Mouse (Mus musculus): ENCODE measurements around the gene Sema4b.

The Sema4b gene

GRCm38 (mm10) chr7:80260625-80261371, 74.2 kb downstream of the Sema4b start, which contains the start of gene Ngrn:
Gene Ngrn (plus strand): TSS chr7:80261215.
- in situ Hi-C loops (cut with MboI; ENCODE audit: low sequenced_read_pairs), result no loop called here

GRCm38 (mm10) chr7:80261372-80261990, 74.8 kb downstream of the Sema4b start:
- in situ Hi-C loops (cut with MboI; ENCODE audit: low sequenced_read_pairs), result no loop called here

GRCm38 (mm10) chr7:80264606-80265005, 78.0 kb downstream of the Sema4b start:
- in situ Hi-C loops (cut with MboI; ENCODE audit: low sequenced_read_pairs), result no loop called here

GRCm38 (mm10) chr7:80267764-80268163, 81.1 kb downstream of the Sema4b start:
- in situ Hi-C loops (cut with MboI; ENCODE audit: low sequenced_read_pairs), result no loop called here

- in situ Hi-C loops (cut with MboI; ENCODE audit: low sequenced_read_pairs), result no loop called here
Measured at GRCm38 (mm10) chr7:80268897-80269750, 82.5 kb downstream of the Sema4b start, which contains the start of gene Vps33b. Gene Vps33b (plus strand): TSS chr7:80269649.

- in situ Hi-C loops (cut with MboI; ENCODE audit: low sequenced_read_pairs), result no loop called here
Measured at GRCm38 (mm10) chr7:80269751-80270255, 83.2 kb downstream of the Sema4b start.

GRCm38 (mm10) chr7:80273456-80273855, 86.8 kb downstream of the Sema4b start:
- in situ Hi-C loops (cut with MboI; ENCODE audit: low sequenced_read_pairs), result no loop called here

Data from CH12F3 (cell line).